In the genomic region with DNA sequence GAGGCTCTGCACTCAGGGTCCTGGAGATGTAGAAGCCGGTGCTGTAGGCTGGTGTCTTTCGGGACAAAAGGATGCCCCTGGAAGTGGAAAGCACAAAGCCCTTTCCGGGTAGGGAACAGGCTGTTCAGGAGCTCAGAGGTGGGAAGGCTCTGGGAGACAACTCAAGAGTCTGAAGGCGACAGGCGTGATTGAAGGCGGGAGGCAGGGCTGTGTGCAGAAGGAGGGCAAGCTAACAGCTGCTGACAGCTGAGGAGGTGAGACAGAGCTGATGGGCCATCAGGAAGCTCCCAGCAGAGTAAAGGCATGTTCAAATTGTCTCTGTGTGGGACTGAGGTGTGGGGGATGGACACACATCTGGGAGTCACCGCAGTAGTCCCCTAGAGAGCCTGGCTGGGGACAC, we compare ENCODE assay signal across 11 mouse cellular contexts. TPM values are rescaled to one million over a fixed set of nuclear protein-coding genes. Genes with fewer than 3 reads are reported as not detected.
DNase-seq lines count a peak whose midpoint lies in the region; ATAC-seq and TF ChIP-seq lines count a peak whose summit lies in the region.
"Had no signal": no experiment of that assay in that cellular context is flagged by ENCODE, and none has a peak within 500 bp of the region (broad histone marks: within the 10 kb centered on the region; RNA-seq: fewer than 3 reads in every experiment).

No protein-coding gene starts in this region.

- no peak for DNase-seq in heart, postnatal 25 days (ENCODE audit: low spot score)
- DNase-seq in lung, embryonic 14.5 days = peak; percentile 44
- DNase-seq in lung, postnatal 0 days (ENCODE audit: low spot score) = no peak
- no peak for DNase-seq in midbrain, postnatal 0 days (ENCODE audit: low spot score)
- no peak for DNase-seq in cerebellum, adult 18-20 months
- no peak for DNase-seq in testis, postnatal 10 days (ENCODE audit: low spot score)
- DNase-seq: kidney, adult 18-20 months; left cerebral cortex, postnatal 4 days; lung, adult 2 months had no signal

- no peaks in the 10 kb centered on the region for H3K9me3 ChIP-seq in heart, embryonic 13.5 days
- H3K9me3 ChIP-seq in lung, embryonic 14.5 days (ENCODE audit: low read depth, low read length) = no peaks in the 10 kb centered on the region
- H3K9me3 ChIP-seq in lung, postnatal 0 days (ENCODE audit: low read length) = no peaks in the 10 kb centered on the region
- no peaks in the 10 kb centered on the region for H3K9me3 ChIP-seq in embryonic facial prominence, embryonic 15.5 days (replicated peaks)
- no peaks in the 10 kb centered on the region for H3K9me3 ChIP-seq in midbrain, postnatal 0 days (ENCODE audit: low read length)

- H3K9ac ChIP-seq in heart, embryonic 13.5 days = no peak overlapping the region
- no peak overlapping the region for H3K9ac ChIP-seq in lung, embryonic 14.5 days
- H3K9ac ChIP-seq in lung, postnatal 0 days (replicated peaks; ENCODE audit: low read depth) = no peak overlapping the region
- no peak overlapping the region for H3K9ac ChIP-seq in embryonic facial prominence, embryonic 15.5 days
- H3K9ac ChIP-seq in midbrain, postnatal 0 days (replicated peaks; ENCODE audit: low read length, poor library complexity, severe bottlenecking) = no peak overlapping the region

- peak overlapping the region; percentile 99 for H3K4me2 ChIP-seq in heart, embryonic 13.5 days
- H3K4me2 ChIP-seq in lung, embryonic 14.5 days = peak overlapping the region; percentile 100; the same call in 1 of the 2 replicates
- no peak overlapping the region for H3K4me2 ChIP-seq in lung, postnatal 0 days (replicated peaks; ENCODE audit: low read depth, low read length)
- peak overlapping the region; percentile 99 for H3K4me2 ChIP-seq in embryonic facial prominence, embryonic 15.5 days (replicated peaks)
- peak overlapping the region; percentile 90 for H3K4me2 ChIP-seq in midbrain, postnatal 0 days (ENCODE audit: low read depth, low read length, poor library complexity, severe bottlenecking)

- intact Hi-C loops in heart, postnatal 25 days (cut with DNase I) = no loop called here

- H3K27ac ChIP-seq in heart, embryonic 13.5 days (replicated peaks) = peak overlapping the region; percentile 41; the same call in 1 of the 2 replicates
- H3K27ac ChIP-seq in lung, embryonic 14.5 days (ENCODE audit: low read depth) = no peak overlapping the region
- H3K27ac ChIP-seq in lung, postnatal 0 days (ENCODE audit: low read length) = no peak overlapping the region
- no peak overlapping the region for H3K27ac ChIP-seq in embryonic facial prominence, embryonic 15.5 days (replicated peaks)
- no peak overlapping the region for H3K27ac ChIP-seq in midbrain, postnatal 0 days (ENCODE audit: low read depth, low read length)

- peaks cover 80% of the 10 kb centered on the region for H3K27me3 ChIP-seq in heart, embryonic 13.5 days (replicated peaks)
- H3K27me3 ChIP-seq in lung, embryonic 14.5 days (ENCODE audit: insufficient read depth, low read length) = peaks cover 36% of the 10 kb centered on the region
- H3K27me3 ChIP-seq in lung, postnatal 0 days (replicated peaks; ENCODE audit: insufficient read depth, low read length) = peaks cover 7% of the 10 kb centered on the region; the same call in 1 of the 2 replicates
- peaks cover 11% of the 10 kb centered on the region for H3K27me3 ChIP-seq in embryonic facial prominence, embryonic 15.5 days
- H3K27me3 ChIP-seq in midbrain, postnatal 0 days (ENCODE audit: insufficient read depth, low read length) = no peaks in the 10 kb centered on the region

- no peak for TF ChIP-seq CTCF in lung, embryonic 14.5 days (IDR thresholded peaks at IDR 0.05; ENCODE audit: low read depth)
- TF ChIP-seq CTCF in lung, postnatal 0 days (IDR thresholded peaks at IDR 0.05) = no peak
- TF ChIP-seq CTCF in midbrain, postnatal 0 days (IDR thresholded peaks at IDR 0.05) = no peak

- peaks cover 29% of the 10 kb centered on the region for H3K4me1 ChIP-seq in heart, embryonic 13.5 days
- no peaks in the 10 kb centered on the region; the same call in 1 of the 2 replicates for H3K4me1 ChIP-seq in lung, embryonic 14.5 days (ENCODE audit: insufficient read depth)
- peaks cover 11% of the 10 kb centered on the region for H3K4me1 ChIP-seq in lung, postnatal 0 days (ENCODE audit: insufficient read depth, low read depth, low read length)
- peaks cover 32% of the 10 kb centered on the region for H3K4me1 ChIP-seq in embryonic facial prominence, embryonic 15.5 days
- peaks cover 5% of the 10 kb centered on the region; the same call in 1 of the 2 replicates for H3K4me1 ChIP-seq in midbrain, postnatal 0 days (ENCODE audit: insufficient read depth, low read length)

- ATAC-seq in heart, embryonic 13.5 days (ENCODE audit: extremely low read depth, insufficient number of reproducible peaks, low FRiP score, low TSS enrichment) = no peak
- ATAC-seq in lung, embryonic 14.5 days (ENCODE audit: insufficient read depth) = no peak
- ATAC-seq in lung, postnatal 0 days = no peak
- ATAC-seq in embryonic facial prominence, embryonic 15.5 days (ENCODE audit: insufficient number of reproducible peaks, low FRiP score, low TSS enrichment, low read depth) = no peak
- no peak for ATAC-seq in midbrain, postnatal 0 days (ENCODE audit: low FRiP score)

- WGBS in heart, embryonic 13.5 days = 29% methylated on average over 7 of the region's 7 CpGs
- WGBS in lung, embryonic 14.5 days = 31% methylated on average over 7 of the region's 7 CpGs
- 38% methylated on average over 7 of the region's 7 CpGs for WGBS in lung, postnatal 0 days
- 58% methylated on average over 7 of the region's 7 CpGs for WGBS in embryonic facial prominence, embryonic 15.5 days
- WGBS in midbrain, postnatal 0 days = 69% methylated on average over 7 of the region's 7 CpGs

- TF ChIP-seq EP300 in lung, postnatal 0 days (IDR thresholded peaks at IDR 0.05) = no peak

- H3K4me3 ChIP-seq in heart, embryonic 13.5 days = no peak overlapping the region
- H3K4me3 ChIP-seq in lung, embryonic 14.5 days (ENCODE audit: low read depth, low read length) = no peak overlapping the region
- no peak overlapping the region for H3K4me3 ChIP-seq in lung, postnatal 0 days (ENCODE audit: low read depth, low read length)
- H3K4me3 ChIP-seq in embryonic facial prominence, embryonic 15.5 days (replicated peaks) = peak overlapping the region; percentile 65; the same call in 1 of the 2 replicates
- H3K4me3 ChIP-seq in midbrain, postnatal 0 days (ENCODE audit: low read depth, low read length) = 0 out of 2 replicates have a peak overlapping the region, but pooled peaks have one; percentile 70

- no peaks in the 10 kb centered on the region for H3K36me3 ChIP-seq in heart, embryonic 13.5 days
- H3K36me3 ChIP-seq in lung, embryonic 14.5 days (ENCODE audit: insufficient read depth) = no peaks in the 10 kb centered on the region
- no peaks in the 10 kb centered on the region for H3K36me3 ChIP-seq in lung, postnatal 0 days (ENCODE audit: insufficient read depth, low read length)
- H3K36me3 ChIP-seq in embryonic facial prominence, embryonic 15.5 days = no peaks in the 10 kb centered on the region
- H3K36me3 ChIP-seq in midbrain, postnatal 0 days (ENCODE audit: insufficient read depth, low read length) = no peaks in the 10 kb centered on the region

RNA-seq across cellular contexts. Expression of gene Cpne5, which starts 1.9 kb away (rescaled TPM):
- polyA plus RNA-seq in heart, embryonic 13.5 days (2015; fragmentation: Nextera tagmentation; extraction: Ambion mirVana) = 17.4 and 21.0 TPM in 2 replicates
- 1 to 10 TPM; 5.1 to 5.6 TPM for total RNA-seq in heart, postnatal 25 days (2021)
- 6.7 and 6.9 TPM in 2 replicates for polyA plus RNA-seq in lung, embryonic 14.5 days (2014; fragmentation: Nextera tagmentation; extraction: Ambion mirVana)
- 0.57 and 0.63 TPM in 2 replicates for polyA plus RNA-seq in lung, postnatal 0 days (2015; fragmentation: Nextera tagmentation; extraction: Ambion mirVana)
- 27.6 and 28.9 TPM in 2 replicates for polyA plus RNA-seq in embryonic facial prominence, embryonic 15.5 days (2015; fragmentation: Nextera tagmentation; extraction: Ambion mirVana)
- total RNA-seq in midbrain, postnatal 0 days (2014; rRNA removed) = 85.1 and 86.5 TPM in 2 replicates
- 88.9 and 90.2 TPM in 2 replicates for polyA plus RNA-seq in midbrain, postnatal 0 days (2015; fragmentation: Nextera tagmentation; extraction: Ambion mirVana)

RNA-seq across cellular contexts. Expression of gene Ppil1, which starts 27.9 kb away (rescaled TPM):
- 106 and 128 TPM in 2 replicates for polyA plus RNA-seq in heart, embryonic 13.5 days (2015; fragmentation: Nextera tagmentation; extraction: Ambion mirVana)
- 10 to 100 TPM; 29.0 to 29.6 TPM for total RNA-seq in heart, postnatal 25 days (2021)
- polyA plus RNA-seq in lung, embryonic 14.5 days (2014; fragmentation: Nextera tagmentation; extraction: Ambion mirVana) = 158 and 162 TPM in 2 replicates
- 39.7 and 44.5 TPM in 2 replicates for polyA plus RNA-seq in lung, postnatal 0 days (2015; fragmentation: Nextera tagmentation; extraction: Ambion mirVana)
- 129 and 132 TPM in 2 replicates for polyA plus RNA-seq in embryonic facial prominence, embryonic 15.5 days (2015; fragmentation: Nextera tagmentation; extraction: Ambion mirVana)
- total RNA-seq in midbrain, postnatal 0 days (2014; rRNA removed) = 70.3 and 77.9 TPM in 2 replicates
- polyA plus RNA-seq in midbrain, postnatal 0 days (2015; fragmentation: Nextera tagmentation; extraction: Ambion mirVana) = 95.7 and 103 TPM in 2 replicates

RNA-seq across cellular contexts. Expression of gene BC004004, which starts 32.5 kb away (rescaled TPM):
- polyA plus RNA-seq in heart, embryonic 13.5 days (2015; fragmentation: Nextera tagmentation; extraction: Ambion mirVana) = 85.0 and 91.9 TPM in 2 replicates
- total RNA-seq in heart, postnatal 25 days (2021) = 100 to 1,000 TPM; 192 to 222 TPM
- polyA plus RNA-seq in lung, embryonic 14.5 days (2014; fragmentation: Nextera tagmentation; extraction: Ambion mirVana) = 68.9 and 71.1 TPM in 2 replicates
- polyA plus RNA-seq in lung, postnatal 0 days (2015; fragmentation: Nextera tagmentation; extraction: Ambion mirVana) = 105 and 109 TPM in 2 replicates
- 82.1 and 85.8 TPM in 2 replicates for polyA plus RNA-seq in embryonic facial prominence, embryonic 15.5 days (2015; fragmentation: Nextera tagmentation; extraction: Ambion mirVana)
- 120 and 128 TPM in 2 replicates for total RNA-seq in midbrain, postnatal 0 days (2014; rRNA removed)
- 146 and 152 TPM in 2 replicates for polyA plus RNA-seq in midbrain, postnatal 0 days (2015; fragmentation: Nextera tagmentation; extraction: Ambion mirVana)

Comparison
In these comparisons a context has a peak if more than half of its experiments do, and no peak if none do; other contexts are left out.
1. H3K4me3 ChIP-seq: peak in embryonic facial prominence, embryonic 15.5 days (single experiment) and midbrain, postnatal 0 days (single experiment); none in heart, embryonic 13.5 days (single experiment), lung, embryonic 14.5 days (single experiment) and lung, postnatal 0 days (single experiment).